Mouse (Mus musculus): ENCODE data around the gene Sec23b.

- no peak for TF ChIP-seq GATA1 (IDR thresholded peaks at IDR 0.05; ENCODE audit: borderline replicate concordance, low read length)
- no peak for TF ChIP-seq FLI1 (IDR thresholded peaks at IDR 0.05; ENCODE audit: low read length)
Observed at GRCm38 (mm10) chr2:144553905-144554304, 2.1 kb upstream of the Sec23b start.

Data from megakaryocyte, embryonic 14.5 days (primary cell).